Mouse (Mus musculus) thymus, postnatal 36 days (tissue): ENCODE measurements around the gene Brms1.

Source experiments
- DNase-seq, 2 experiments: peaks; one replicate each; pipeline ENCODE4 v3.0.0; 2022; ENCODE audit warnings: mixed read lengths in 2 of 2

Brms1 gene

GRCm38 (mm10) chr19:5092083-5092482, 50.9 kb downstream of the Brms1 start:
- no peak for DNase-seq

DNA sequence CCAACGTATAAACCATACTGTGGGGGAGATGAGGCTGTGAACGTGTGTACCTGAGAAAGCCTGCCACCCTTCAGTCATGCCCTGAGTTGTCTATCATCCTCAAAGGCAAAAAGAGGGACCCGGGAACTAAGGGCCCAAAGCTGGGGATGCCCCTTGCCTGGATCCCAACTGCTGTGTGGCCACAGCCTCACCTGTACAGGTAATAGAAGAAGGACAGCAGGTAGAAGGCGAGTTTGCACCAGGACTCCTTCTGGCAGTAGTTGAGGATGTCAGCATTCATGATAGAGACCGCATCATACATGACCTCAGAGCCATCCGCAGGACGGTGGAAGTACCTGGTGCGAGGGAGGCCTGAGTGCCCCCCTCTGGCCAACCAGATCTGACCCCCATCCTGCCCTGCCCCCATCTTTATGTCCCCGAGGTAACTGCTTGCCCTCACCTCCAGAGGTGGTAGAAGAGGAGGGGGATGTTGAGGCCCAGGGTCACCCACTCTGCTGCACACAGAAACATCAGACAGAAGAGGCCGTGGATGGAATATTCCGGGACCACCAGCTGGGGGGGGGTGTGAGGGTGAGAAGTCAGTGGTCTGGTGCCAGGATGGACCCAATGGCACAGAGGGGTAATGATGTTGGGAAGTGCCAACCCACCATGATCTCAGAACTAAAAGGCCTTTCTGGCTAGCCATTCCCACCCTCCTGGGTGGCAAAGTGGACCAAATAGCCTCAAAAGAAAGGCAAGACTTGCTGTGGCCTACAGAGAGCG, 52.5 kb downstream of the Brms1 start:
- DNase-seq: no peak

DNA sequence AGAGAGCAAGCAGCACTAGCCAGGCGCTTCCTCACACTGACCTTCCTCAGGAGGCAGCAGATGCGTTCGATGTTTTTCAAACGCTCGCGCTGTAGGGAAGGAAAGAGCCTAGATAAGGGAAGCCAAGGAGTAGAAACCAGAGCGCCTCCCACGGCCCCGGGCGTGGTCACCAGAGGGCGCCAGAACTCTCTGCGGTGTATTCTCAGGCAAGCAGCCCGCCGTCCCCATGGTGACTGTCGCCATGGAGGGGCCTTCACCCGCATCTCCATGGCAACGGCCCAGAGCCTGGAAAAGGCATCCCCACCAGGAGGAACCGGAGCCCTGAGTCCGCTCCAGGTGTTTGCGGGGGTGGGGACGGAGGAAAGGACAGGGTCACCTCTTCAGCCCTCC, 53.1 kb downstream of the Brms1 start:
- peak; percentile 86 to 88 for DNase-seq

- DNase-seq: no peak
Measured at GRCm38 (mm10) chr19:5094746-5095417, 53.7 kb downstream of the Brms1 start.

GRCm38 (mm10) chr19:5095887-5096474, 54.8 kb downstream of the Brms1 start:
- DNase-seq: no peak

DNA sequence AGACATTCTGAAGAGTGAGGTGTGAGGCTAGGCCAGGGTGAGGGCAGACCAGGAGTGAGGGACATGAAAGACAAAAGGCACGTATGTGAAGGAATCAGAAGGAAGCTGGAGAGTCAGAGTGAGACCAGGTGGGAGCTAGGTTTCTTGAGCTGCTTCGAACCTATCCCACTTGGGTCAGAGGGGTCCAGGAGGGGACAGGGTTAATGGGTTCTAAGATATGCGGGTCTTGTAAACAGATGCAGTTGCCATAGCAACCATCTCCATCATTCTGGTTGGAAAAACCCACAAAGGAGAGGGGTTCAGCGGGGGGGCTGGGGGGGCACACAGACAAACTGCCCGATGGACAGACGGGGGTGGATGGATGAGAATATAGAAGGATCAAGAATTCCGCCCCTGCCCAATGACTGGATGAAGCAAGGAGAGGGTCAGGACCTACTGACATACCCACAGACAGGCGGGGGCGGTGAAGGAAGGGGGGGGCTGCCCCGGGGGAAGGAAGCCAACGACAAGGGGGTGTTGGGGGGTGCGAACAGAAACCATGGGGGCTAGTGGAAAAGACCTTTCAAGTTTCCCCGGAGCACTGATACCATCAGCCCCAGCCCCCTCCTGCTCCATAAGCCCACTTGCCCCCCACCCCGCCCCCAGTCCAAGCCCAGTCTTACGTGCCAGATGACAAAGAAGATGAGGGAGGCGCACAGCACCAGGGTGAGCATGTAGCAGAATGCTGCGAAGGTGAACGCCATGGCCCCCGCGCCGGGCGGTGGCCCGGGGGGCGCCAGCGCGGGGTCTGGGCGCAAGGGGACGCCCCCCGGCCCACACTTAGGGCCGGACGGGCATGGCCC, 56.6 kb downstream of the Brms1 start:
- peak in 1 of 2 experiments; percentile 29 for DNase-seq

GRCm38 (mm10) chr19:5098363-5099143, 57.4 kb downstream of the Brms1 start, which contains the start of gene Cnih2:
Gene Cnih2, minus strand, starts transcription at chr19:5098521.
- DNase-seq: peak; percentile 69 to 76
